Mouse (Mus musculus) ES-E14 (cell line): Measurements from ENCODE around the gene Fam69a. TPM values are rescaled to one million over a fixed set of nuclear protein-coding genes. Genes with fewer than 3 reads are reported as not detected.

Experiments
- DNase-seq: peaks from one replicate; pipeline ENCODE4 v3.0.0-alpha.2; 2013; ENCODE audit warnings: low read depth, low spot score
- H3K27ac ChIP-seq: 2 replicates; pipeline ENCODE4 v1.5.1; 2012; ENCODE audit warnings: low read depth, mild to moderate bottlenecking, low read length, moderate library complexity, mixed read lengths; ENCODE audit not compliant: poor library complexity, insufficient read depth, severe bottlenecking
- H3K36me3 ChIP-seq: 2 replicates; pipeline ENCODE4 v1.6.1; 2012; ENCODE audit warnings: mild to moderate bottlenecking, low read length, moderate library complexity, mixed read lengths; ENCODE audit not compliant: control insufficient read depth, poor library complexity, insufficient read depth, severe bottlenecking
- H3K4me1 ChIP-seq, 2 experiments: fragments of 150-350 bp in 1 of 2; sonication (generic) in 1 of 2; 2 replicates each; pipeline ENCODE4 v1.6.1; 2012; ENCODE audit warnings: low read length in 2 of 2, mild to moderate bottlenecking in 1 of 2, mixed read lengths in 1 of 2; ENCODE audit not compliant: control insufficient read depth in 2 of 2, insufficient read depth in 2 of 2, poor library complexity in 1 of 2
- H3K4me3 ChIP-seq, 2 experiments: fragments of 150-350 bp in 1 of 2; sonication (generic) in 1 of 2; 2 replicates each; pipeline ENCODE4 v1.5.1; 2012; ENCODE audit warnings: low read length in 2 of 2, low read depth in 1 of 2, mild to moderate bottlenecking in 1 of 2, mixed read lengths in 1 of 2; ENCODE audit not compliant: insufficient read depth in 1 of 2, poor library complexity in 1 of 2, severe bottlenecking in 1 of 2
- H3K9ac ChIP-seq: 2 replicates; pipeline ENCODE4 v1.6.1; 2012; ENCODE audit warnings: low read depth, mild to moderate bottlenecking, low read length, mixed read lengths; ENCODE audit not compliant: poor library complexity, insufficient read depth, severe bottlenecking
- H3K9me3 ChIP-seq: fragments of 150-350 bp; sonication (generic); 2 replicates; pipeline ENCODE4 v1.6.1; 2012; ENCODE audit warnings: low read depth, mild to moderate bottlenecking, low read length; ENCODE audit not compliant: control insufficient read depth, insufficient read depth
- CHD2 ChIP-seq: IDR thresholded peaks from 2 replicates; pipeline ENCODE4 v1.6.1; 2014; ENCODE audit warnings: mild to moderate bottlenecking, low read depth, low read length, inconsistent platforms
- HCFC1 ChIP-seq: IDR thresholded peaks from 2 replicates; pipeline ENCODE4 v1.6.1; 2012; ENCODE audit warnings: low read length, inconsistent platforms, borderline replicate concordance; ENCODE audit not compliant: insufficient read depth
- MAFK ChIP-seq: IDR thresholded peaks from 2 replicates; pipeline ENCODE4 v1.6.1; 2014; ENCODE audit warnings: mild to moderate bottlenecking, low read depth, low read length, inconsistent platforms; ENCODE audit not compliant: insufficient read depth
- ZC3H11A ChIP-seq: IDR thresholded peaks from 2 replicates; pipeline ENCODE4 v1.6.1; 2012; ENCODE audit warnings: low read depth, mild to moderate bottlenecking, inconsistent platforms, low read length, borderline replicate concordance
- ZNF384 ChIP-seq: IDR thresholded peaks from 2 replicates; pipeline ENCODE4 v1.6.1; 2012; ENCODE audit warnings: low read depth, low read length, inconsistent platforms
- in situ Hi-C, 2 experiments: fragments of 600-800 bp; cut with MboI; formaldehyde crosslinking; loops; one replicate each; pipeline ENCODE4 v1.15.1; 2025; ENCODE audit warnings: low sequenced_read_pairs in 2 of 2, inconsistent platforms in 1 of 2; ENCODE audit not compliant: unreplicated experiment in 2 of 2
- total RNA-seq: library from RNA; depleted of rRNA; stranded (reverse); fragments of 300-350 nt; gene quantifications from 2 replicates; pipeline ENCODE4 v1.2.3, GENCODE M21; 2012

The Fam69a gene
- total RNA-seq, 1 experiment, result 7.5 TPM

GRCm38 (mm10) chr5:108002734-108003133, 15.8 kb upstream of the Fam69a start:
- Histone ChIP-seq H3K4me1 (peaks cover 0 to 7% of the 10 kb centered on the region in 2 experiments; a peak in 3 of 4 replicates), H3K36me3 (no peaks in the 10 kb centered on the region), H3K9me3 (no peaks in the 10 kb centered on the region), H3K27ac (no peak overlapping the region), H3K4me3 (no peak overlapping the region), H3K9ac (no peak overlapping the region)
- no peak for DNase-seq
- in situ Hi-C loops, result no loop called here
- TF ChIP-seq ZNF384, result no peak
- TF ChIP-seq ZC3H11A, result no peak
- TF ChIP-seq CHD2, result no peak
- TF ChIP-seq MAFK, result no peak
- no peak for TF ChIP-seq HCFC1

GRCm38 (mm10) chr5:108000776-108001548, 14.1 kb upstream of the Fam69a start:
- Histone ChIP-seq H3K9me3 (no peaks in the 10 kb centered on the region), H3K4me1 (peaks cover 0 to 7% of the 10 kb centered on the region in 2 experiments; a peak in 3 of 4 replicates), H3K36me3 (no peaks in the 10 kb centered on the region), H3K27ac (no peak overlapping the region), H3K9ac (peak overlapping the region; percentile 76), H3K4me3 (peak overlapping the region; percentile 67 to 87)
- in situ Hi-C loops, result no loop called here
- peak; percentile 45 for DNase-seq
- peak; percentile 99 for TF ChIP-seq ZNF384
- no peak for TF ChIP-seq ZC3H11A
- TF ChIP-seq MAFK, result 0 out of 2 replicates have a peak, but pooled peaks have one; percentile 33
- no peak for TF ChIP-seq CHD2
- peak; percentile 96 for TF ChIP-seq HCFC1

GRCm38 (mm10) chr5:107997717-107998116, 10.8 kb upstream of the Fam69a start:
- Histone ChIP-seq H3K27ac (no peak overlapping the region), H3K9ac (no peak overlapping the region), H3K4me1 (peaks cover 0 to 5% of the 10 kb centered on the region in 2 experiments; a peak in 3 of 4 replicates), H3K4me3 (no peak overlapping the region), H3K9me3 (no peaks in the 10 kb centered on the region), H3K36me3 (no peaks in the 10 kb centered on the region)
- no peak for DNase-seq
- no peak for TF ChIP-seq MAFK
- in situ Hi-C loops, result no loop called here

- H3K36me3 ChIP-seq, result no peaks in the 10 kb centered on the region
- H3K9ac ChIP-seq, result no peak overlapping the region
- no peaks in the 10 kb centered on the region for H3K9me3 ChIP-seq
- H3K27ac ChIP-seq, result no peak overlapping the region
- TF ChIP-seq ZNF384 (no peak), CHD2 (no peak), ZC3H11A (no peak), MAFK (no peak), HCFC1 (no peak)
- no peak for DNase-seq
- H3K4me1 ChIP-seq, result 0 out of 4 replicates have a peak, but pooled peaks cover 0 to 2% of the 10 kb centered on the region in 2 experiments
- no peak overlapping the region for H3K4me3 ChIP-seq
- in situ Hi-C loops, result no loop called here
Measured at GRCm38 (mm10) chr5:107995936-107996335, 9.1 kb upstream of the Fam69a start.

- H3K4me1 ChIP-seq, result 0 out of 4 replicates have a peak, but pooled peaks cover 2 to 3% of the 10 kb centered on the region in 2 experiments
- H3K4me3 ChIP-seq, result peak overlapping the region in 1 of 2 experiments; percentile 87; a peak in 3 of 4 replicates
- H3K27ac ChIP-seq, result no peak overlapping the region
- in situ Hi-C loops, result no loop called here
- no peak overlapping the region; the same call in 1 of the 2 replicates for H3K9ac ChIP-seq
- no peaks in the 10 kb centered on the region for H3K9me3 ChIP-seq
- H3K36me3 ChIP-seq, result no peaks in the 10 kb centered on the region
- no peak for TF ChIP-seq HCFC1
- no peak for TF ChIP-seq ZC3H11A
- TF ChIP-seq ZNF384, result no peak
- no peak for TF ChIP-seq MAFK
- TF ChIP-seq CHD2, result no peak
- DNase-seq, result no peak
Measured at GRCm38 (mm10) chr5:107987835-107988251, 958 bp upstream of the Fam69a start.
